Mouse (Mus musculus) heart, adult 2 months (tissue): ENCODE measurements around the gene Napsa. TPM values are rescaled to one million over a fixed set of nuclear protein-coding genes. Genes with fewer than 3 reads are reported as not detected.

Experiments used
- DNase-seq, 2 experiments: peaks; one replicate each; pipeline ENCODE4 v3.0.0; 2021
- H3K27ac ChIP-seq: fragments of 200-600 bp; 2 replicates; pipeline ENCODE4 v1.8.1; 2022
- H3K27me3 ChIP-seq: fragments of 200-500 bp; 2 replicates; pipeline ENCODE4 v1.6.1; 2012; ENCODE audit warnings: mild to moderate bottlenecking, low read length, inconsistent platforms, mixed read lengths; ENCODE audit not compliant: control insufficient read depth, insufficient read depth
- H3K36me3 ChIP-seq: fragments of 200-500 bp; 2 replicates; pipeline ENCODE4 v1.6.1; 2012; ENCODE audit warnings: low read length, inconsistent platforms; ENCODE audit not compliant: control insufficient read depth, insufficient read depth
- H3K4me1 ChIP-seq: fragments of 200-500 bp; 2 replicates; pipeline ENCODE4 v1.6.1; 2011; ENCODE audit warnings: low read length; ENCODE audit not compliant: control insufficient read depth, insufficient read depth
- H3K4me3 ChIP-seq: fragments of 200-600 bp; 2 replicates; pipeline ENCODE4 v1.8.1; 2022
- H3K79me2 ChIP-seq: fragments of 200-500 bp; replicated peaks from 2 replicates; pipeline ENCODE4 v1.6.1; 2012; ENCODE audit warnings: mild to moderate bottlenecking, inconsistent platforms, low read length, moderate library complexity, mixed read lengths; ENCODE audit not compliant: control insufficient read depth, insufficient read depth
- H3K9ac ChIP-seq: fragments of 200-500 bp; 2 replicates; pipeline ENCODE4 v1.6.1; 2012; ENCODE audit warnings: low read depth, mild to moderate bottlenecking, control low read depth, inconsistent platforms, low read length, mixed read lengths
- CTCF ChIP-seq: fragments of 200-600 bp; IDR thresholded peaks from 2 replicates; pipeline ENCODE4 v1.8.1; 2022; ENCODE audit warnings: antibody characterized with exemption, mild to moderate bottlenecking, moderate library complexity
- EP300 ChIP-seq: fragments of 200-500 bp; IDR thresholded peaks from 2 replicates; pipeline ENCODE4 v1.6.1; 2011; ENCODE audit warnings: low read depth, low read length, control low read depth; ENCODE audit not compliant: insufficient read depth
- POLR2A ChIP-seq: fragments of 200-500 bp; IDR thresholded peaks from 2 replicates; pipeline ENCODE4 v1.6.1; 2011; ENCODE audit warnings: mild to moderate bottlenecking, low read depth, low read length, control low read depth; ENCODE audit not compliant: insufficient read depth
- WGBS: fragments of 180-500 bp; shearing (Covaris S2); methylation state at CpG from one replicate; pipeline ENCODE4 v1.1.7; 2018; 5-methylcytosine and 5-hydroxymethylcytosine counted together
- intact Hi-C: fragments of 180-260 bp; cut with DNase I; formaldehyde crosslinking; loops from one replicate; pipeline ENCODE4 v1.15.1; 2025
- polyA plus RNA-seq: library from polyadenylated mRNA; depleted of rRNA; stranded (reverse); fragments of >200 nt; gene quantifications from 2 replicates; pipeline ENCODE4 v1.2.3, GENCODE M21; 2012
- total RNA-seq, 2 experiments: library from RNA; stranded (reverse); gene quantifications; 2 replicates each; pipeline ENCODE4 v1.2.3; 2021

The Napsa gene
- total and polyA plus RNA-seq, 3 experiments = 0.76 to 4.7 (median 1.3) TPM

DNA sequence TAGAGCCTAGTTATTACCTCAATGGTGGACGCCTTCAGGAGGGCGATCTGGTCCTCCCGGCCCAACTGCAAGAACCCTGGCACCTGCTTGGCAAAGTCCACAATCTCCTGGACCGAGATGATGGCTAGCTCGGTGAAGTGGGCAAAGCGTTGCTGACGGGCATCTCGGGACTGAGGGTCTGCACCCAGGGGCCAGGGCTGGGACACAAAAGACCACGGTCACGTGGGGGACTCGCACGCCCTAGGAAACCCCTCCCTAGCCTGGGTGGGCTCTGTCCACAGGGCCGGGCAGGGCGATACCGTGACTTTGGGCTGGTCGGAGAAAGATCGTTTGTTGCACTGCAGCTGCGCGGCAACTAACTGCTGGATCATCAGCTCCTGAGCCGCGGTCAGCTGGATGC lies 20.9 kb upstream of the Napsa start:
- no peak for DNase-seq
- 93% methylated on average over 21 of the region's 21 CpGs for WGBS
- intact Hi-C loops = loop anchor here (5.0 kb wide), 4 partner anchors 179 to 1151 kb away; partner anchors contain the start of genes 1700028J19Rik, 2410002F23Rik and Vrk3

DNA sequence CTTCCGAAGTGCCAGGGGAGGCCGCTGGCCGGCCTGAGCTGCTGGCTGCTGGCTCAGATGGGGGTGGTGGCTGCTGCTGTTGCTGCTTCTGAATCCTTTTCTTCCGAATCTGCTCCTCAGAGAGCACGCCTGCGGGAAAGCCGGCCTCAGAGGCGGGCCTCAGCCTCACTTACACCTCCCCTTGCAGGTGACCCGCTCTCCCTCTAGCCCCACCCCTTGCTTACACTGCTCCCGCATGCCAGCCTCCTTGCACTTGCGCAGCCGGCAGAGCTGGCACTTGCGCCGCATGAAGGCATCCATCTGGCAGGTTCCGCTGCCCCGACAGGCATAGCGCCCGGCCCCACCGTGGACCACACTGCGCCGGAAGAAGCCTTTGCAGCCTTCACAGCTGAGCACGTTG lies 20.4 kb upstream of the Napsa start:
- TF ChIP-seq POLR2A = no peak
- no peak for TF ChIP-seq EP300
- TF ChIP-seq CTCF = no peak
- 83% methylated on average over 22 of the region's 22 CpGs for WGBS
- Histone ChIP-seq H3K9ac (no peak overlapping the region), H3K27me3 (no peaks in the 10 kb centered on the region), H3K4me3 (no peak overlapping the region), H3K36me3 (no peaks in the 10 kb centered on the region), H3K4me1 (peaks cover 5% of the 10 kb centered on the region), H3K27ac (no peak overlapping the region), H3K79me2 (no peaks in the 10 kb centered on the region)
- DNase-seq = no peak
- intact Hi-C loops = loop anchor here (5.0 kb wide), 4 partner anchors 179 to 1151 kb away; partner anchors contain the start of genes 1700028J19Rik, 2410002F23Rik and Vrk3

More for the DNA sequence above, 20.9 kb upstream of the Napsa start:
- H3K9ac ChIP-seq = no peak overlapping the region
- peaks cover 5% of the 10 kb centered on the region for H3K4me1 ChIP-seq
- H3K27me3 ChIP-seq = no peaks in the 10 kb centered on the region
- no peak overlapping the region for H3K4me3 ChIP-seq
- H3K79me2 ChIP-seq = no peaks in the 10 kb centered on the region
- no peaks in the 10 kb centered on the region for H3K36me3 ChIP-seq
- no peak overlapping the region for H3K27ac ChIP-seq
- TF ChIP-seq EP300 (no peak), CTCF (no peak), POLR2A (no peak)

DNA sequence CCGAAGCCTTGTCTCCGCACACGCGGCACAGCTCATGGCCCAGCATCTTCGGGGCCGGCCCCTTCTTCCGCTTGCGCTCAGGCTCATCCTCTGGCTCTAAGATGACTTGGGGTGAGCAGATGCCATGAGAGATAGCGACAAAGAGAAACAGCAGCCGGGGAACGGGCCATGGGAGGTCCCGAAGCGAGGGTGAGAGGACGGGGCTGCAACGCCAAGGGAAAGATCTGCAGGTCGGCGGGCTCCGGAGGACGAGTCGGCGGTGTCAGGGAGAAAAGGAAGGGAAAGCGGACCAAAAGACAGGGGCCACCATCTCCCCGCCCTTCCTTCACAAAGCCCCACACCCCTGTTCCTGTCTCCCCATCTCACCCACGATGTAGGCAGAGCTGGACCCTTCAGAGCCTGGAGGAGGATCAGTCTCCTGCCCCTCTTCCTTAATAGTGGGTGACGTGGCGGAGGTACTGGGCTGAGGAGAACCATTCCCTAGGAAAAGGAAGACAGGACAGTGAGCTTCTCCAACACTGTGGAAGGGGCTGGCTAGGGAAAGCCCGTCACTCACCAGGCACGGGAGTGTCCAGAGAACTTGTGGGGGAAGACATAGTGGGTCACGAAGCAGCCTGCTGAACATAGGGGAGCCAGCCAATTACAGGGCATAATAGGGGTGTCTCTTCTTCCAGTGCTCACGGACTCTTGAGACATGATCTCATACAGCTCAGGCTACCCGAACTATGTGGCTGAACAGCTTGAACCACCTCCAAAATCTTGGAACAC lies 19.9 kb upstream of the Napsa start:
- Histone ChIP-seq H3K36me3 (no peaks in the 10 kb centered on the region), H3K27ac (no peak overlapping the region), H3K27me3 (no peaks in the 10 kb centered on the region), H3K79me2 (no peaks in the 10 kb centered on the region), H3K4me1 (peaks cover 5% of the 10 kb centered on the region), H3K4me3 (no peak overlapping the region), H3K9ac (no peak overlapping the region)
- intact Hi-C loops = loop anchor here (5.0 kb wide), 4 partner anchors 180 to 1150 kb away; partner anchors contain the start of genes 1700028J19Rik, 2410002F23Rik and Vrk3
- TF ChIP-seq POLR2A (no peak), CTCF (no peak), EP300 (no peak)
- no peak for DNase-seq
- 84% methylated on average over 31 of the region's 31 CpGs for WGBS

DNA sequence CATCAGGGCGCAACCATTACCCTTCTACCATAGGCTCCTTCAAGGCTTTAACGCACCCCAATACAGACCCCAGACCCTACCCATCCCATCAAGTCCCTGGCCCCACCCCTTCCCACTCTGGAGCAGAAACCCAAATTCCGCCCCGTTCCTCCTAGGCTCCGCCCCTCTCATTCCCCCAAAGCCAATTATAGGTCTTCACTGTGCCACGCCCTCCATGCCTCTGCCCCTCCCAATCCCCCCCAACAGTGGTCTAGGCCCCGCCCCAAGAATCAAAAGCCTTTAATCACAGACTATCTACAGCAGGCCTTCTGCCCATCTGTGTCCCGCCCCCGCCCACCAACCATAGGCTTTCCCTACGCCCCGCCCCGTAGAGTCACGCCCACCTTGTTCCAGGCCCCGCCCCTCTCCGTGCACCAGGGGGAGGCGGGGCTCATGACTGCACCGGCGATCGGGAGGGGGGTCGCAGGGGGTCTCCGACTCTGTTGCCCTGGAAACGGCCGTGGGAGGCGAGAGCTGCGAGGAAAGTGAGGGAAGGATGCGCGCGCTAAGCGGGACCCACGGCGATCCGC lies 18.9 kb upstream of the Napsa start:
- intact Hi-C loops = loop anchor here (5.0 kb wide), 4 partner anchors 181 to 1149 kb away; partner anchors contain the start of genes 1700028J19Rik, 2410002F23Rik and Vrk3

DNA sequence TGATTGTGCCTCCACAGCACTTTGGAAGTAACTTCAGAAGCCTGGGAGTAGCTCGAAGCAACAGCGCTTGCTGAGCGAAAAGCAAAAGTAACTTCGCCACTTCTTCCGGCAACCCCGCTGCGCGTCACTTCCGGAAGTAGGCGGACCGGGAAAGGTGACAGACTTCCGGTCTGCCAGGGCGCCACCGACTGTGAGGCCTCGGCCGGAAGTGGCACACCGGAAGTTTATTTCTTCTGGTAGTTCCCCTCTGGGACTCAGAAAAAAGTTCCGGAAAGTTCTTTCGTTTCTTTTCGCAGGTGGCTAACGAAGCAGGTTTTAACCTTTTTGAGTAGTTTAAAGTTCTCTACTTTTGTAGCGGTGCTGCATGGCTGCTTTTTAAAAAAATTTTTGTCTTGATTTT lies 18.4 kb upstream of the Napsa start, which contains the start of gene Nr1h2:
Gene Nr1h2, minus strand, starts transcription at position 126 of the 400 bp plus-strand sequence.
- DNase-seq = peak; percentile 97
- Histone ChIP-seq H3K27ac (peak within 1 kb of the TSS; percentile 94), H3K27me3 (no peaks in the 10 kb centered on the region), H3K4me1 (no peaks in the 10 kb centered on the region; the same call in 1 of the 2 replicates), H3K79me2 (no peaks in the 10 kb centered on the region), H3K36me3 (no peaks in the 10 kb centered on the region), H3K4me3 (peak within 1 kb of the TSS; percentile 100), H3K9ac (peak within 1 kb of the TSS; percentile 84)
- WGBS = under 1% methylated on average over 22 of the region's 22 CpGs
- intact Hi-C loops = loop anchor here (5.0 kb wide), 4 partner anchors 182 to 1148 kb away; partner anchors contain the start of genes 1700028J19Rik, 2410002F23Rik and Vrk3
- TF ChIP-seq POLR2A = peak; percentile 84
- peak; percentile 60; the same call in 1 of the 2 replicates for TF ChIP-seq EP300
- 0 out of 2 replicates have a peak, but pooled peaks have one; percentile 21 for TF ChIP-seq CTCF

More for the DNA sequence above, 18.9 kb upstream of the Napsa start:
- no peaks in the 10 kb centered on the region for H3K36me3 ChIP-seq
- no peaks in the 10 kb centered on the region for H3K27me3 ChIP-seq
- H3K79me2 ChIP-seq = no peaks in the 10 kb centered on the region
- TF ChIP-seq CTCF (no peak), POLR2A (no peak), EP300 (no peak)
- H3K27ac ChIP-seq = peak overlapping the region; percentile 94
- DNase-seq = peak; percentile 70 to 77
- H3K4me3 ChIP-seq = peak overlapping the region; percentile 100
- H3K4me1 ChIP-seq = no peaks in the 10 kb centered on the region; the same call in 1 of the 2 replicates
- 2% methylated on average over 32 of the region's 32 CpGs for WGBS
- H3K9ac ChIP-seq = peak overlapping the region; percentile 84

DNA sequence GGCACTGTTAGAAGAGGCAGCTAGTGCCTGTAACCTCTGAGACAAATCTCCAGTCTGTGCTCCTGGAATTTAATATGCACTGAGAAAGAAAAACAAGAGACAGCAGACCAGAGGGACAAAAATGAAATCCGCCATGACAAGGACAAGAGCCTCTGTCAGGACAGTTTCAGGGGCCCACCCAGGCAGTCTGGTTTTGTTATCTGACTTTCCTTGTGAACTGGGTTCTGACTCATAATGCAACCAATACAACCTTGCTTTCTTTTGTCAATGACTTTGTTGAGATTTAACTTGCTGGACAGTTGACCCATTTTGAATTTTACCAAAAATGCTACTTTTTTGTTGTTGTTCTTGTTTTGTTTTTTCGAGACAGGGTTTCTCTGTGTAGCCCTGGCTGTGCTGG lies 14.6 kb upstream of the Napsa start:
- H3K9ac ChIP-seq = no peak overlapping the region
- no peaks in the 10 kb centered on the region; the same call in 1 of the 2 replicates for H3K4me1 ChIP-seq
- intact Hi-C loops = no loop called here
- WGBS = 61% methylated on average over 2 of the region's 2 CpGs
- H3K36me3 ChIP-seq = no peaks in the 10 kb centered on the region
- no peak overlapping the region for H3K4me3 ChIP-seq
- TF ChIP-seq EP300 = no peak
- no peak for TF ChIP-seq CTCF
- no peak for TF ChIP-seq POLR2A
- H3K79me2 ChIP-seq = no peaks in the 10 kb centered on the region
- H3K27me3 ChIP-seq = no peaks in the 10 kb centered on the region
- no peak for DNase-seq
- no peak overlapping the region for H3K27ac ChIP-seq
